Mouse (Mus musculus): ENCODE data around the gene Maml1. TPM values are rescaled to one million over a fixed set of nuclear protein-coding genes. Genes with fewer than 3 reads are reported as not detected.

Maml1 gene
- total RNA-seq, 2 experiments from 2014 or later: 8.8 to 8.9 TPM

DNA sequence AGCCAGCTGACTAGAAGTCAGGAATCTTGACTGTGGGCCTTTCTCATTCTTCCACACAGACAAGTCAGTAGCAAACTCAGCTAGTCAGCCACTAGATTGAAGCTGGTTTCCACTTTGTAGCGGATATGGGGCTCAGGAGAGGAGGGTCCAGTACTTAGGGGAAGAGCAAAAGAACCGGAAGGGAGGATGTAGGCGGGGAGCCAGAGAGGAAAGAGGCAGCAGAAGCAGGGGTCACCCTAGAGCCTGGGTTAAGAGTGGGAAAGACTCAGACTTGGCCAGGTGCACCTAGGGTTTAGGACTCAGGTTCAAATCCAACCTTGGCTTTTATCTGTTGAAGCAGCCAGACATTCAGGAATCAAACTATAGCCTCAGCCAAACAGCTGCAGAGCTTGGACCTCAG, 64.9 kb downstream of the Maml1 start:
- intact Hi-C loops (cut with DNase I): no loop called here
- no peak for DNase-seq (ENCODE audit: low spot score in 2 of 2)

DNA sequence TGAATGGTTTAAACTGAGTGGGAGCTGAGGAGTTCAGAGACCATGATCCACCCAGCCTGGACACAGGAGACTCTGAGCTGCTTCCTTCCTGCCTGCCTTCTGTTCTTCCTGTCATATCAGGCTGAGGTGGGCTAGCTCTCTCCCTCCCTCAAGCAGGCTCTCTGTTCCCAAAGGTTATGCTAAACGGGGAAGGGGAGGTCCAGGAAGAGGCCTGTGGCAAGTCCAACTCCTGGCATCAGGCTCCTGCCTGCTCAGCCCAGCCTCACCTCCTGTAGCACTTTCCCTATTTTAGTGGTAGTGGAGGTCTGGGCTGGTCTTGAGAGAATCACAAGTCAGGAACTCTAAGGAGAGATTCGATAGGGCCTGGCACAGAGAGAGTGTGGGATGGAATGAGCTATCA, 65.7 kb downstream of the Maml1 start:
- intact Hi-C loops (cut with DNase I): no loop called here
- DNase-seq (ENCODE audit: low spot score in 2 of 2): no peak

DNA sequence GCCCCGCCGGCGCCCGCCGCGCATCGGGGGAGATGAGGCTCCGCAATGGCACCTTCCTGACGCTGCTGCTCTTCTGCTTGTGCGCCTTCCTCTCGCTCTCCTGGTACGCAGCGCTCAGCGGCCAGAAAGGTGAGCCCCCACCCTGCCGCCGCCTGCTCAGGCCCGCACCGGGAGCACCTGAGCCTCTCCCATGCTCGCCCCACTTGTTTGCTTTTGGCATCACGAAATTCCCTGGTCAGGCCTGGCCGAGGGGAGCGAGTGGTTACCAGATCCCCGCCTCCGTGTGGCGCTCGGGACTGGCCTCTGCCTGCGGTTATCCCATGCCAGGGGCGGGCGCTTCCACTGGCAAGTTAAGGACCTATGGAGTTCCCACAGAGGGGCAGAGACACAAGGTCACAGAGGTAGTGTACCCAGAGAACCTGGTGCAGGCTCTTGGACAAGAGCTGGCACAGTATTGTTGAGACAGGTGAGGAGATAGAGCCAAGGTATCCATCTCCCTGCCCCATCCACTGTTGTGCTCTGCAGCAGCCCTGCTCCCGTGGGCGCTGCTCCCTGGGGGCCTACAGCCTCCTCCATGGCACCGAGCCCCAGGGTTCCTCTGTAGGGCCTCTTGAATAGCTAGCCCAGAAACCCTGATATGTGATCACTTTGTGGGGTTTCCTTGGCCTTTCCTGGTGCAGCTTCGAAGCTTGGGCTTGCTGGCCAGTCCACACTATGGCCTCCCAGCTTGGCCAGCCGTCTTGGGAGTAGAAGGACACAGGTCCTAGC, 66.3 kb downstream of the Maml1 start:
- DNase-seq (ENCODE audit: low spot score in 2 of 2): no peak
- intact Hi-C loops (cut with DNase I): loop anchor here (2.0 kb wide), 1 partner anchor 15 kb away; the partner anchor contains the start of genes Mgat4b and Sqstm1

DNA sequence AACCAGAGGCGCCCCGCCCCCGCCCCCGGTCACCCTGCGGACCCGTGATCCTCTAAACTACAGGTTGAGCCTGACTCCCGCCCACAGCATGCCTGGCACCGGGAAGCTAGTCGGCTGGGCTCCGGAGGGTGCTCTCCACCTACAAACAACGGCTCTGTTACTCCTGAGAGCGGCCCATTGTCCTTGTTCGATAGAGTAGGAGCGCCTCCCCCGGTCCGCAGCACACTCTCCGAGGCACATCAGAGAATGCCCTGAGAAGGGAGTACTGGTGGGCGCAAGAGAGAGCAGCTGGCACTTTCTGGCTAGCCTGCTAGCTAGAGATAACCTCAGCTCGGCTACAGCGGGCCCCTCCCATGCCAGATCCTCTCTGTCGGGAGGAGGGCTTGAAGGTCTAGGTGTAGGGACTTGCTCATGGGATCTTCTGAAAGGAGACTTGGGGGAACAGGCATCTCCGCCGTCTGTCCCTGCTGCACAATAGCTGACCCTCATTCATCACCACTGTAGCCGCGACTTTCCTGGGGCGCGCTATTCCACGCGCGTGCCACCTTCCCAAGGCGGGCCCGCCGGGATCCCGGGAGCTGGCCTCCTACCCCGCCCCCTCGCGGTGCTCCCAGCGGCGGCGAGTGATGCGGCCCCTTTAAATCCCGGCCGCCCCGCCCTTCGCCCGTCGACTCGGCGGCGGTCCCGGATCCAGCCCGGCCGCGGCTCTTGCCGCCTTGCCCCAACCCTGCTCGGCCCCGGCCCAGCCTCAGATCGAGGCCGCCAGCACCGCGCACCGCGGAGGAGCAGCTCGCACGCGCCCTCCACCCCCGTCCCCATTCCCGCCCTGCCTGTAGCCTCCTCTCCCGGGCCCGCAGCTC, 67.2 kb downstream of the Maml1 start:
- DNase-seq (ENCODE audit: low spot score in 2 of 2): peak; percentile 72 to 83
- intact Hi-C loops (cut with DNase I): loop anchor here (2.0 kb wide), 1 partner anchor 14 kb away; the partner anchor contains the start of genes Mgat4b and Sqstm1

DNA sequence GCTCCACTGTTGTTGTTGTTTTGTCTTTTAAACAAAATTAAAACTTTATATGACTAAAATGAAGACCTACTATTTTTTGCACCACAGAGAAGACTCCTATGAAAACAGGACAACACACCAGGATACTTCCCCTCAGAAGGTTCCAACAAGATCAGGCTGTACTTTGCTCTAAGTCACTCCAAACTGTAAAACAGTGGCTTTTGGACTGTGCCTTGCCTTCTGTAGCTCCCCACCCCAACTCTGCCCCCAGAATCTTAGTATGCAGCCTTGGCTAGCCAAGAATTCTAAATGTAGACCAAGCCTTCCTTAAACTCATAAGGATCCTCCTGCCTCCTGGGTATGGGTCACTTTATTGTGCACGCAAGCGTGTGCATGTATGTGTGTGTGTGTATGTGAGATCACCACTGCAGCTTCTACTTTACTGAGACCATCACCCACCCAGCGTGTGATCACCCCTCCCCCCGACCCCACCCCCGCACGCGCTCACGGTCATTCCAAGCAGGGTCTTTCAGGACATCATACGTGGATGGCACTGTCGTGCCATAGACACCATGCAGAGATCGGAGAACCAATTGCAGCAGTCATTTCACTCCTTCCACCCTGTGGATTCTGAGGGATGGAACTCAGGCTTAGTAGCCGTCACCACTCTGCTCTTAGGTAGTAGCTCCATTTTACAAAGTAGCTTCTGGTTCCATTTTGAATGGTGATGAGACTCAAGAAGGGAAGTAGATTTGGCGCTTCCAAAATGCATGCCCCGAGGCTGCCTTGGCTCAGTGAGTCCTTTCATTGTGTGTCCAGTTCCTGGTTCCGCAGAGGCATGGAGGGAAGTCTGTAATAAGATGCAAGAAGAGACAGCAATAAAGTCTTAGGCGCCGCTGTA, 68.1 kb downstream of the Maml1 start:
- DNase-seq (ENCODE audit: low spot score in 2 of 2): peak in 1 of 2 experiments; percentile 38
- intact Hi-C loops (cut with DNase I): loop anchor here (2.0 kb wide), 1 partner anchor 13 kb away; the partner anchor contains the start of genes Mgat4b and Sqstm1

DNA sequence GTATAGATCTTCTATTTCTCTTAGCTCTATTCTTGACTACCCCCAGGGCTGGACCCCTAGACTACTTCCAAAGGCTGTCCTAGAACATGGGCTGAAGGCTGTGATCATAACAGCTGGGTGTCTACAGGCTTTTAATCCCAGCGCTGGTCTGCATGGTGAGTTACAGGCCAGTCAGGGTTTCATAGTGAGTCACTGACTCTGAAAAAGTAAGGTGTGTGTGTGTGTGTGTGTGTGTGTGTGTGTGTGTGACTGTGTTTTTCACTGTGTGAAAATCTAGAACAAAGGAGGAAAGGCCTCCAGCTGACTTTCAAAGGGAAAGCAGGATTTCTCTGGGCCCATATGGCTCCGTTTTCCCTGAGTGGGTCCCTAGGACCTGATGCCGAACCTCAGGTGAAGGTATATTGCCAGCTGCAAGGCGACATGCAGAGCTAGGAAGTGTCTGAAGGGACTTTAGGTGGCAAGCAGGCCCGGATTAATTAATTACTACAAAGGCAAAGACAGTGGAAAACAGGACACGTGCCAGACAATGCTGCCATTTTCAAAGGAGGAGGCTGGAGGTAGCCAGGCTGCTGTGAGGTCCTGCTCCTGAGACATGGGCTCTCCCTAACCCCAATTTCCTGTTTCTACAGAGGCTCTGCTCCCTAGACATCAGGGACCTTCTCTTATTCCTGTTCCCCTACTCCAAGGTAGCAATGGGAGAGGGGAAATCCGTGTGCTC, 69.4 kb downstream of the Maml1 start:
- intact Hi-C loops (cut with DNase I): no loop called here
- DNase-seq (ENCODE audit: low spot score in 2 of 2): no peak

DNA sequence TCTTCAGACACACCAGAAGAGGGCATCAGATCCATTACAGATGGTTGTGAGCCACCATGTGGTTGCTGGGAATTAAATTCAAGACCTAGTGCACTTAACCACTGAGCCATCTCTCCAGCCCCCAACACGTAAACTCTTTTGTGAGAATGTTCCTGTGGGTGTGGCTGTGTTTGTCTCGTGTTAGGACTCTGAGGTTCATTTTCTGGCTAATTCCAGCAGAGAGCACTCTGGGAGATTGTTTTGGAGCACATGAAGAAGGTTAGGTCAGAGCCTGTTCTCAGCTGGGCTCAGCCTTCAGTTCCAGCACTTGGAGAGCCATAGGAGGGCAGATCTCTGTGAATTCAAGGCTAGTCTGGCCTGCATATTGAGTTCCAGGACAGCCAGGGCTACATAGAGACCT, 72.3 kb downstream of the Maml1 start:
- intact Hi-C loops (cut with DNase I): no loop called here

DNA sequence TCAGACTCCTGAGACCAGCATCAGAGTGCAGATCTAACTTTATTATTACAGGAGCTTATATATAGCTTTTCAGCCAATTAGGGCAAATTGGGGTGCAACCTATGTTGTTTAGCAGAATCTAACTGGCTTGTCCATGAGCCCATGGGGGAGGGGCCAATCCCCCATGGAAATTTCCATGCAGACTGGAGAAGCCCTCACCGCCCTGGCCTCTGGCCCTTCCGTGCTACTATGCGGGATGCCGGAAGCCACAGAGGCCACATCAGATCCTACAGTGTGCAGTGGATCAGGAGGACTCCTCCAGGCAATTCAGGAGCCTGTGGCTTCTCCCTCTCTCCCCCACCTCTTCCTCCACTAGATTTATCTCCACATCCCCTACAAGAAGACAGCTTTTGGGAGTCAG, 74.3 kb downstream of the Maml1 start:
- intact Hi-C loops (cut with DNase I): no loop called here
- DNase-seq (ENCODE audit: low spot score in 2 of 2): no peak

More for the DNA sequence above, 72.3 kb downstream of the Maml1 start:
- DNase-seq (ENCODE audit: low spot score in 2 of 2): no peak

DNA sequence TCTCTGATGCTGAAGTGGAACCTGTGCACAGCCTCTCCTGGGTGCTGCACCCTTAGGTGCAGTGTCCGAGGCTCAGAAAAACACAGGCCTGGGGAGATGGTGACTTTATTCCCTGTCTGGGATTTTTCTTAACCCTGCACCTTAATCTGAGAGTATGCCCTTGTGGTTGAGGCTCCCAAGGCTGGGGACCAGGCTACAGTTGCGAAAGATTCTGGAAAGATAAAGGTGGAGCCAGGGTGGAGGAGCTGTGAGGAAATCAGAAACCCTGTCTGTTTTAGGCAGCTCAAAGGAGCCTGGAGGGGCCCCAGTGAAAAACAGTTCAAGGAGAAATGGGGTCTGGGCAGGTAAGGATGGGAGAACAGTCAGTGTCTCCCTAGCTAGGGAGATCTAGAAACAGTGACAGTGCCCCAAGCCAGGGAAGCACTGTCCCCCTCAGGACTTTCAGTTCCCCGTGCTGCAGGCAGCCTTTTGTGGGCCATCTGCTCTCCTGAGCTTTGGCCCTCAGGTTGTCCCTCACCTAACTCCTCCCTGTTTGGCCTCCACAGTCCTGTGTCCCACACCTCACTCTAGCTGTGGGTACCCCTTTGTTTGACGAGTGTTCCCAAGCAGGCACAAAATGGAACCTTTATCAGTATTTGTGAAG, 75.3 kb downstream of the Maml1 start:
- DNase-seq (ENCODE audit: low spot score in 2 of 2): no peak

DNA sequence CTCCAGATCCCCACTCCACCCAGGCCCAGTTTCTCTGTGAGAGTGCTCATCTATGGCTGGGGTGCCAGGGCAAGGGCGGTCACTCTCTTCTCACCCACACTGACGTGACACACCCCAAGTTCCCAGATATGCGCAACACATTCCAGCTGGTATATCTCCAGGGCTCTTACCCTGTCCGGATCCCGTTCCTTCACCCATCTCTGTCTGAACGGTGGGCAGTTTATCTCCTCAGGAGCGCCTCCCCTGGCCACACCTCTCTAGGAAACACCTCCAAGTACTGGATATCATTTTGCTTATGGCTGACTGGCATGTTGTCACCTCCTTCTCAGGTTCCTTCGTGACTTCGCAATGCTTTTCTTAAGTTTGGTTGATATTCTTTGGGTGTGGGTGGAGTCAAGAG, 76.5 kb downstream of the Maml1 start:
- no peak for DNase-seq (ENCODE audit: low spot score in 2 of 2)
- intact Hi-C loops (cut with DNase I): no loop called here

More for the DNA sequence above, 75.3 kb downstream of the Maml1 start:
- intact Hi-C loops (cut with DNase I): no loop called here

DNA sequence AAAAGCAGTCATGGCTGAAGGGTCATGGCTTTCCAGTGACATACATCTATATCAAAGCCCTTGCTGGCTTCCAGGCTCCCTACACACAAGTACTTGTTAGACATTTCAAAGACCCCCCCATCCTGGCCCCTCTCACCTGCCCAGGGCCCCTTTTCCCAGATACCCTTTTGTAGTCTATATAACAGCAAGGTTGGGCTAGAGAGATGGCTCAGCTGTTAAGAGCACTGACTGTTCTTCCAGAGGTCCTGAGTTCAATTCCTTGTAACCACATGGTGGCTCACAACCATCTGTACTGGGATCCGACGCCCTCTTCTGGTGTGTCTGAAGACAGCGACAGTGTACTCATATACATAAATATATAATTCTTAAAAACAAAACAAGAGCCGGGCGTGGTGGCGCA, 77.5 kb downstream of the Maml1 start:
- DNase-seq (ENCODE audit: low spot score in 2 of 2): no peak
- intact Hi-C loops (cut with DNase I): no loop called here

DNA sequence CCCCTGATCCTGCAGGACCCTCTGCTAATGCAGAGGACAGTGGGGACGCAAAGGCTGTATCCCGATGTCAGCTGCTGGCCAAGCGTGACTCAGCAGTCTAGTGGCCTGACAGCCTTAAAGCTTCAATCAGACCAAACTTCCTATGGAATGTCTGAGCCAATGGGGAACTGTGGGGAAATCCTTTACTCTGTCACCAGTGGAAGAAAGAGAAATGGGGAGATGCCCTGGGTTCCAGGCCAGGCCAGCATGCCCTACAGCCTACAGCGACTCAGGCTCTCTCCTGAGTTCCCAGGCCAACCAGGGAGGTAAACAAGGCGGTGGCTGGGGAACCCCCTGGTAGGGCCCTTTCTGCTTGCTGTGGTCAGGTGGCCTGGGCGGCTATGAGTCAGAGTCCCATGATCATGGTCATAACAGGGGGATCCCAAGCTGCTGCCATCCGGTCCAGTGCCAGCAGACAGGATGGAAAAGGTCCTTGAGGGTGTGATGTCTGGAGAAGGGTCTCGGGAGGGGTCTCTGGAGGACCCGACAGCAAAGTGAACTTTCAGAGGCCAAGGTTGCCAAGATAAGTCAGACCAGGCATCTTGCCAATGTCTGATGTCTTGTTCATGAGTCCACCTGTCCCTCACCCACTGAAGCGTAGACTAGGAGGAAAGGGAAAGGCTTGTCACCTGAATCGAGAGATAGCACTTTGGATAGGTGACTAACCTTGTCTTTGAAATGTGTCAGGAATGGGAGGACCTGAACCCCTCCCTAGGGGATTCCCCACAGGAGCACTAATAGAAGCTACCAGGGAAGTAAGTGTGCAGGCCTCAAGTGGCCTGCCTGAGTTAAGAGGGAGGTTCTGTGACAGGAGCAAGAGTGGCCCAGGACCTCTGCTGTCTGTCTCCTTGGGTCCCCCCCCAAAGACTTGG, 79.0 kb downstream of the Maml1 start:
- intact Hi-C loops (cut with DNase I): no loop called here
- peak in 1 of 2 experiments; percentile 55 for DNase-seq (ENCODE audit: low spot score in 2 of 2)

DNA sequence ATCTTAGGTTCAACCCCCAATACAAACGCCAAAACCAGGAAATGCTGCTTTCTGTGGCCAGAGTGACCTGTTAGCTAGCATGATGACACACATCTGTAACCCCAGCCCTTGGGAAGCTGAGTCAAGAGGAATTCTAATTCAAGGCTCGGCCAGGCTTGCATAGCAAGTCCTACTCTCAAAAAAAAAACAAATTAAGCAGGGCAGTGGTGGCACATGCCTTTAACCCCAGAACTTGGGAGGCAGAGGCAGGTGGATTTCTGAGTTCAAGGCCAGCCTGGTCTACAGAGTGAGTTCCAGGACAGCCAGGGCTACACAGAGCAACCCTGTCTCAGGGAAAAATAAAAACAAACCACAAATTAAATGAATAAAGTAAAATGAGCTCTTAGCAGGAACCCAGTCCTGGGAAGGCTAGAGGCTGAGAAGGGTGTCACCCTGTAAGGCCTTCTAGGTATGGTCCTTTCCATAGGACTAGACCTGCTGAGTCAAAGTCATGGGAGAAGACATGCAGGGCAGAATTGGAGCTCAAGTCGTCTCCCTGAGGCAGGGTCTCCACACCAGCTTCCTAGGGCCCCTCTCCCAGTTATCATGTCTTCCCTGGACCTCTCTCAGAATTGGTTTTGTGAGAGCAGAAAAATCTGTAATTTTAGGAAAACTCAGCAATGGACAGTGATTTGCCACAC, 79.9 kb downstream of the Maml1 start:
- intact Hi-C loops (cut with DNase I): no loop called here
- DNase-seq (ENCODE audit: low spot score in 2 of 2): no peak

DNA sequence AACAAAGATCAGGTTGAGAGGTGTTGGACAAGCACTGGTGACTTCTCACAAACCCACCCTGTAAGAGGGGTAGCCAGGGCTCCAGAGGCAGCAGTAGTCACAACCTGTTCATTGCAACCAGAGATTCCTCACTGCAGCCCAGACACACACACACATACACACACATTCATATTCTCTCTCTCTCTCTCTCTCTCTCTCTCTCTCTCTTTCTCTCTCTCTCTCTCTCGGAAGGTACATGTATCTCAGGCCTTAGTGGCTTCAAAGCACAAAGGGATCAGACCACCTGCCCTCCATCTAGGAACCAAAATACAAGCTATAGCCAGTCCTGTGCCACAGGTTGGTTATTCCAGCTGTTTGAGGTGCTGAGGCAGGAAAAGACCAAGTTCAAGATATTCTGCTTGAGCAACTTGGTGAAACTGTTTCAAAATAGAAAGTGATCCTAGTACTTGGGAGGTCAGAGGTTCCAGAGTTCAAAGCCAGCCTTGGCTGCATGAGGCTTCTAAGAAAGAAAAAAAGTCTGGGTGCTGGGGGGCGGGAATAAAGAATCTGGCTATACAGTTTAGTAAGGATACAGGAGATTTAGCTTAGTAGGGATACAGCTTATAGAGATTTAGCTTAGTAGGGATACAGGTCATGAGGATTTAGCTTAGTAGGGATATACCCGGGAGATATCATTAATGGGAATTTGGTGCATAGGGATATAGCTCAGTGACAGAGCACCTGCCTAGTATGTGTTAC, 80.6 kb downstream of the Maml1 start:
- no peak for DNase-seq (ENCODE audit: low spot score in 2 of 2)
- intact Hi-C loops (cut with DNase I): loop anchor here (2.0 kb wide), 1 partner anchor 13 kb away; no protein-coding TSS in a partner anchor

DNA sequence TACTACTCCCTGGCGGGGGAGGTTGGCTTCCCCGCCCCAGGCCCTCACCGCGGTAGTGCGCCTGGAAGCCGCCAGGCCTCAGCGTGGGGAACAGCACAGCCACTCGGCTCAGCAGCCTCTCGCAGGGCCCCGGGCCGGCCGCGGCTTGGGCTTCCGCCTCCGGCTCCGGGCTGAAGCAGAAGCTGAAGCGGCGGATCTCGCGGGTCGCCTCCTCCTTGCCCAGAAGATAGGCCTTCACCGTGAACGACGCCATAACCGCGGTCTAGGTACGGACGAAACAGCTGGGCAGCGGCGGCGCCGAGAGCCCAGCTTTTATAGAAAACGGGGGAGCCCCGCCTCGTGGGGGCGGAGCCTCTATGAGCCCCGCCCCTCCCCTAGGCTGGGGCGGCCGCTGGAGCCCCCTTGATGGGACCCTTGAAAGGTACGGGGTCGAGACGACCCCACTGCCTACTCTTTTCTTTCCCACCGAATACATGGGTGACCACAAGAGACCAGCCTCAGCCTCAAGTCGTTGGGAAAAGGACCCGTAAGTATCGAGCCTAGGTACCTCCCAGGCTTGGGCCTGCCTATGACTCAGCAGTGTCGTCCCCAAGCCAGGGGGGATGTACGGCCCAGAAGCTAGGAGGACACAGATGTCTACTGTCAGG, 81.5 kb downstream of the Maml1 start, which contains the start of the genes Sqstm1 and Mgat4b:
TSS of gene Sqstm1 (minus strand) at position 323 of the 647 bp plus-strand sequence.
TSS of gene Mgat4b (plus strand) at position 386 of the 647 bp plus-strand sequence.
- intact Hi-C loops (cut with DNase I): loop anchor here (2.0 kb wide), 1 partner anchor 14 kb away; no protein-coding TSS in a partner anchor
- DNase-seq (ENCODE audit: low spot score in 2 of 2): peak; percentile 78 to 84
